Mouse (Mus musculus): Measurements from ENCODE around the gene Rnf187. TPM values are rescaled to one million over a fixed set of nuclear protein-coding genes. Genes with fewer than 3 reads are reported as not detected.

The Rnf187 gene
- polyA plus RNA-seq, 1 experiment from 2014 or later: 258 TPM

DNA sequence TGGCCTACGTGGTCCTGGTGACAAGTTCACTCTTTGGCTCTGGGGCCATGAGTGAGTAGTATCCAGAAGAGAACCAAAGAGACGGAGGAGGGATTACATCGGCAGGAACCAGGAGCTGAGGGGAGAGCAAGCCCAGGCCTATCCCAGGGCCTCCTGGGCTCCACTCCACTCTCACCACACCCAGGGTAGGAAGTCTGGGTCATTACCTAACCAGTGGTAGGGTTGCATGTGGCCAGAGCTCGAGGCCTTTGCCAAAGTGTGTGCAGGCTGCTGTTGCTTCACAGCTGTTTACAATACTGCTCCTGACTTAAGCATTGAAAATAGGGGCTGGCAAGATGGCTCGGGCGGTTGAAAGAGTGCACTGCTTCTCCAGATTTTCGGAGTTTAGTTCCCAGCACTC is 40.9 kb upstream of the Rnf187 start:
- Histone ChIP-seq H3K4me3 (ENCODE audit: low read depth, low read length) (peak overlapping the region; percentile 95), H3K9ac (ENCODE audit: low read length) (peak overlapping the region; percentile 80), H3K36me3 (ENCODE audit: control insufficient read depth, insufficient read depth, low read length) (peaks cover 29% of the 10 kb centered on the region), H3K27ac (ENCODE audit: low read depth) (no peak overlapping the region), H3K27me3 (replicated peaks; ENCODE audit: control insufficient read depth, insufficient read depth, low read length) (no peaks in the 10 kb centered on the region), H3K4me1 (replicated peaks; ENCODE audit: control insufficient read depth, insufficient read depth, low read length) (peaks cover 24% of the 10 kb centered on the region), H3K9me3 (ENCODE audit: control insufficient read depth, low read length) (no peaks in the 10 kb centered on the region), H3K4me2 (ENCODE audit: low read length) (peak overlapping the region; percentile 98)
- ATAC-seq (replicated peaks; ENCODE audit: low FRiP score, low TSS enrichment, low read depth) (no peak), DNase-seq (ENCODE audit: low spot score) (no peak)
- WGBS: 72% methylated on average over 7 of the region's 7 CpGs

DNA sequence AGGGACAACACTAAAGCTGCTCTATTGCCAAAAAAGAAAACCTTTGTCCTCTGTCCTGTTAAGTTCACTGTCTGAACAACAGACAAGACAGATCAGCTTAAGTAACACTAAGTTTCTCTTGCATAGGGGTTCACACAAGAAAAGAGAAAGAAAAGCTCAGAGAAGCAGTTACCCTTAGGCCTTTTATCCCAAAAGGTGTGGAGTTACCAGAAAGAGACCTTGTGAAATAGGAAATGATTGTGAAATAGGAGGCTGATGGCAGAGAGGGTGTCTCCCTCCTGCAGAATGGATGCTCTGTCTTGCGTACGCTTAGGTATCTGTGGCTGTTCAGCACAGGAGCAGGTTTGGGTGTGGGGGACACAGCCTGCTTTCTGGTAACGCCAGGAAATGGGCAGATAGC is 40.5 kb upstream of the Rnf187 start:
- DNase-seq (ENCODE audit: low spot score): no peak
- Histone ChIP-seq H3K27ac (ENCODE audit: low read depth) (no peak overlapping the region), H3K9me3 (ENCODE audit: control insufficient read depth, low read length) (no peaks in the 10 kb centered on the region), H3K4me3 (ENCODE audit: low read depth, low read length) (peak overlapping the region; percentile 95), H3K36me3 (ENCODE audit: control insufficient read depth, insufficient read depth, low read length) (peaks cover 24% of the 10 kb centered on the region), H3K9ac (ENCODE audit: low read length) (peak overlapping the region; percentile 80), H3K4me1 (replicated peaks; ENCODE audit: control insufficient read depth, insufficient read depth, low read length) (peaks cover 24% of the 10 kb centered on the region), H3K27me3 (replicated peaks; ENCODE audit: control insufficient read depth, insufficient read depth, low read length) (no peaks in the 10 kb centered on the region), H3K4me2 (ENCODE audit: low read length) (peak overlapping the region; percentile 98)
- ATAC-seq (replicated peaks; ENCODE audit: low FRiP score, low TSS enrichment, low read depth): no peak
- 80% methylated on average over 3 of the region's 3 CpGs for WGBS

GRCm38 (mm10) chr11:58978706-58979030 is 40.0 kb upstream of the Rnf187 start:
- Histone ChIP-seq H3K4me3 (ENCODE audit: low read depth, low read length) (peak overlapping the region; percentile 95), H3K27ac (ENCODE audit: low read depth) (peak overlapping the region; percentile 72; the same call in 1 of the 2 replicates), H3K36me3 (ENCODE audit: control insufficient read depth, insufficient read depth, low read length) (peaks cover 19% of the 10 kb centered on the region), H3K9me3 (ENCODE audit: control insufficient read depth, low read length) (no peaks in the 10 kb centered on the region), H3K4me2 (ENCODE audit: low read length) (peak overlapping the region; percentile 98), H3K27me3 (replicated peaks; ENCODE audit: control insufficient read depth, insufficient read depth, low read length) (no peaks in the 10 kb centered on the region), H3K9ac (ENCODE audit: low read length) (peak overlapping the region; percentile 80), H3K4me1 (replicated peaks; ENCODE audit: control insufficient read depth, insufficient read depth, low read length) (peaks cover 24% of the 10 kb centered on the region)
- ATAC-seq (replicated peaks; ENCODE audit: low FRiP score, low TSS enrichment, low read depth): no peak
- no peak for DNase-seq (ENCODE audit: low spot score)
- 4% methylated on average over 5 of the region's 5 CpGs for WGBS

- Histone ChIP-seq H3K4me1 (replicated peaks; ENCODE audit: control insufficient read depth, insufficient read depth, low read length) (peaks cover 24% of the 10 kb centered on the region), H3K9me3 (ENCODE audit: control insufficient read depth, low read length) (no peaks in the 10 kb centered on the region), H3K36me3 (ENCODE audit: control insufficient read depth, insufficient read depth, low read length) (peaks cover 17% of the 10 kb centered on the region), H3K9ac (ENCODE audit: low read length) (peak within 1 kb of the TSS; percentile 80), H3K27ac (ENCODE audit: low read depth) (peak within 1 kb of the TSS; percentile 72), H3K27me3 (replicated peaks; ENCODE audit: control insufficient read depth, insufficient read depth, low read length) (no peaks in the 10 kb centered on the region), H3K4me3 (ENCODE audit: low read depth, low read length) (peak within 1 kb of the TSS; percentile 95), H3K4me2 (ENCODE audit: low read length) (peak within 1 kb of the TSS; percentile 98)
- peak; percentile 66 for ATAC-seq (replicated peaks; ENCODE audit: low FRiP score, low TSS enrichment, low read depth)
- WGBS: under 1% methylated on average over 64 of the region's 64 CpGs
- peak; percentile 85 for DNase-seq (ENCODE audit: low spot score)
Measured at GRCm38 (mm10) chr11:58978027-58978705, 39.5 kb upstream of the Rnf187 start, which contains the start of gene Trim11. Trim11 (plus strand) TSS chr11:58978093.

DNA sequence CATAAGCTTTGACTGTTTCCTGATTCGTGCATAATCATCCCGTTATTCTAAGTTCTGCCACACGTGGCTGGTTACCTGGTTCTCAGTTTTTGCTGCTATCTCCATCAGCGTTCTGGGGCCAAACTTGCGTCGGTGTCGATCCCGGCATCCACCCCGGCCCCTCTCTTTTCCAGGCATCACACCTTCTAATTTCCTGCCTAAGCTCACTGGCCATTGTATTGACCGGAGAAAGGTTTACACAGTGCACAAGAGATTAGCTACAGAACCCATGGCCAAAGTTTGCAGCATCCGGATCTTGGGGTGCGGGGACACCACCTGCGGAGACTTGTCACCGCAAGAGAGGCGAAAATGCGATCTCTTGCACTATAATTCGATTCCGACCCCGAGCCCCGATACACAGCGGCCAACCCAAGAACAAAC is 38.9 kb upstream of the Rnf187 start:
- peak overlapping the region; percentile 98 for H3K4me2 ChIP-seq (ENCODE audit: low read length)
- DNase-seq (ENCODE audit: low spot score) (no peak), ATAC-seq (replicated peaks; ENCODE audit: low FRiP score, low TSS enrichment, low read depth) (no peak; the same call in 1 of the 2 replicates)
- H3K4me1 ChIP-seq (replicated peaks; ENCODE audit: control insufficient read depth, insufficient read depth, low read length): peaks cover 24% of the 10 kb centered on the region
- H3K36me3 ChIP-seq (ENCODE audit: control insufficient read depth, insufficient read depth, low read length): peaks cover 14% of the 10 kb centered on the region
- H3K27me3 ChIP-seq (replicated peaks; ENCODE audit: control insufficient read depth, insufficient read depth, low read length): no peaks in the 10 kb centered on the region
- peak overlapping the region; percentile 80 for H3K9ac ChIP-seq (ENCODE audit: low read length)
- H3K27ac ChIP-seq (ENCODE audit: low read depth): peak overlapping the region; percentile 72
- peak overlapping the region; percentile 95 for H3K4me3 ChIP-seq (ENCODE audit: low read depth, low read length)
- no peaks in the 10 kb centered on the region for H3K9me3 ChIP-seq (ENCODE audit: control insufficient read depth, low read length)
- under 1% methylated on average over 21 of the region's 21 CpGs for WGBS

DNA sequence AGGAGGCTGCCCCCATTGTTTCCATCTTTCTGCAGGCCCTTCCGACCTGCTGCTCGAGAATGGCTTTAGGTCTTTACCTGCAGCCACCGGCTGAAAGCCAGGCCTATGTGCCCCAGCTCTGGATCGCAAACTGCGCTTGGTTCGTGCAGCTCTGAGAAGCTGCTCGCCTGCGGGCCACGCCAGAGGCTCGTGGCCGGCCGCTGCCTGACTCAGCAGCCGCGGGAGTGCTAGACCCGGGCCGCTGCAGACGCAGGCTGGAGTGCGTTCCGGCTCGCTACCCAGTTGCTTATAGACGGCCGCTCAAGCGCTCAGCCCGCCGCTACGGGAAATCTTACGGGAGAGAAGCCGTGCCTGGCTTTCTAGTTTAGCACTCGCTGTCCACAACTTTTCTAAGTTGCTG is 38.4 kb upstream of the Rnf187 start:
- no peak for DNase-seq (ENCODE audit: low spot score)
- ATAC-seq (replicated peaks; ENCODE audit: low FRiP score, low TSS enrichment, low read depth): no peak; the same call in 1 of the 2 replicates
- WGBS: under 1% methylated on average over 29 of the region's 29 CpGs

GRCm38 (mm10) chr11:58974414-58974813 is 35.7 kb upstream of the Rnf187 start:
- DNase-seq (ENCODE audit: low spot score) (no peak), ATAC-seq (replicated peaks; ENCODE audit: low FRiP score, low TSS enrichment, low read depth) (no peak)
- H3K27ac ChIP-seq (ENCODE audit: low read depth): no peak overlapping the region
- H3K9me3 ChIP-seq (ENCODE audit: control insufficient read depth, low read length): no peaks in the 10 kb centered on the region
- WGBS: 91% methylated on average over 3 of the region's 3 CpGs
- H3K4me1 ChIP-seq (replicated peaks; ENCODE audit: control insufficient read depth, insufficient read depth, low read length): peaks cover 12% of the 10 kb centered on the region
- no peak overlapping the region for H3K4me3 ChIP-seq (ENCODE audit: low read depth, low read length)
- H3K27me3 ChIP-seq (replicated peaks; ENCODE audit: control insufficient read depth, insufficient read depth, low read length): no peaks in the 10 kb centered on the region
- peaks cover 19% of the 10 kb centered on the region for H3K36me3 ChIP-seq (ENCODE audit: control insufficient read depth, insufficient read depth, low read length)
- H3K4me2 ChIP-seq (ENCODE audit: low read length): no peak overlapping the region
- H3K9ac ChIP-seq (ENCODE audit: low read length): no peak overlapping the region

More for the DNA sequence above, 38.4 kb upstream of the Rnf187 start:
- no peaks in the 10 kb centered on the region for H3K27me3 ChIP-seq (replicated peaks; ENCODE audit: control insufficient read depth, insufficient read depth, low read length)
- peak overlapping the region; percentile 98 for H3K4me2 ChIP-seq (ENCODE audit: low read length)
- no peaks in the 10 kb centered on the region for H3K9me3 ChIP-seq (ENCODE audit: control insufficient read depth, low read length)
- H3K4me3 ChIP-seq (ENCODE audit: low read depth, low read length): peak overlapping the region; percentile 95
- peak overlapping the region; percentile 80 for H3K9ac ChIP-seq (ENCODE audit: low read length)
- peak overlapping the region; percentile 72 for H3K27ac ChIP-seq (ENCODE audit: low read depth)
- H3K36me3 ChIP-seq (ENCODE audit: control insufficient read depth, insufficient read depth, low read length): peaks cover 14% of the 10 kb centered on the region; the same call in 1 of the 2 replicates
- H3K4me1 ChIP-seq (replicated peaks; ENCODE audit: control insufficient read depth, insufficient read depth, low read length): peaks cover 24% of the 10 kb centered on the region

DNA sequence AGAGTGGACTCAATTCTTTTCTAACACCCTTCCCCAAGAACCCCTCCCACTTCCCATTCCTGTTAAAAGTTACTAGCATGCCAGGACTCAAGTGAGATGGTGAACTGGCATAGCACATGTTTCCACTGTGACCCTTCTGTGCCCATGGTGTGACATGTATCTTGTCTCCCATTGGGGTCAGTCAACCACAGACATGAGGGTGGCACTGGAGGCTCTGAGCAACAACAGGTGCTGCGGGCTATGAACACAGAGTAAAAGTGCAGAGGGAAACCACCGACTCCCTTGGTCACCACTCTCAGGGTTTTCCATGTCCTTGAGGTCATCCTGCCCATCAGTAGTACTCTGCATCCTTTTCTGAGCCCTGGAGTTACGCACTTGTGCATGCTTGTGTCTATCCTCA is 33.1 kb upstream of the Rnf187 start:
- no peak for DNase-seq (ENCODE audit: low spot score)
- peaks cover under 1% of the 10 kb centered on the region; the same call in 1 of the 2 replicates for H3K4me1 ChIP-seq (replicated peaks; ENCODE audit: control insufficient read depth, insufficient read depth, low read length)
- 92% methylated on average over 3 of the region's 3 CpGs for WGBS
- H3K27me3 ChIP-seq (replicated peaks; ENCODE audit: control insufficient read depth, insufficient read depth, low read length): no peaks in the 10 kb centered on the region
- no peak for ATAC-seq (replicated peaks; ENCODE audit: low FRiP score, low TSS enrichment, low read depth)
- no peak overlapping the region for H3K4me2 ChIP-seq (ENCODE audit: low read length)
- no peak overlapping the region for H3K9ac ChIP-seq (ENCODE audit: low read length)
- H3K36me3 ChIP-seq (ENCODE audit: control insufficient read depth, insufficient read depth, low read length): peaks cover 19% of the 10 kb centered on the region
- H3K27ac ChIP-seq (ENCODE audit: low read depth): no peak overlapping the region
- H3K9me3 ChIP-seq (ENCODE audit: control insufficient read depth, low read length): no peaks in the 10 kb centered on the region
- H3K4me3 ChIP-seq (ENCODE audit: low read depth, low read length): no peak overlapping the region

Data from intestine, embryonic 14.5 days (tissue).